Mouse (Mus musculus) liver, adult 2 months (tissue): Measurements from ENCODE around the gene Pcp2. TPM values are rescaled to one million over a fixed set of nuclear protein-coding genes. Genes with fewer than 3 reads are reported as not detected.

Experiments
- DNase-seq: peaks from one replicate; pipeline ENCODE4 v3.0.0-alpha.2; 2011; ENCODE audit warnings: low read depth, low spot score; ENCODE audit errors: extremely low read depth
- H3K27ac ChIP-seq: fragments of 200-500 bp; replicated peaks from 2 replicates; pipeline ENCODE4 v1.5.1; 2012; ENCODE audit warnings: low read depth, mild to moderate bottlenecking, control low read depth, inconsistent platforms, low read length; ENCODE audit not compliant: insufficient read depth
- H3K27me3 ChIP-seq: fragments of 200-500 bp; 2 replicates; pipeline ENCODE4 v1.6.1; 2012; ENCODE audit warnings: mild to moderate bottlenecking, moderate library complexity, low read length, inconsistent platforms; ENCODE audit not compliant: control insufficient read depth, insufficient read depth
- H3K36me3 ChIP-seq: fragments of 200-500 bp; 2 replicates; pipeline ENCODE4 v1.6.1; 2012; ENCODE audit warnings: low read length, inconsistent platforms; ENCODE audit not compliant: control insufficient read depth, insufficient read depth
- H3K4me1 ChIP-seq: fragments of 200-500 bp; 2 replicates; pipeline ENCODE4 v1.6.1; 2011; ENCODE audit warnings: low read length; ENCODE audit not compliant: control insufficient read depth, insufficient read depth
- H3K4me3 ChIP-seq: fragments of 200-500 bp; 2 replicates; pipeline ENCODE4 v1.5.1; 2011; ENCODE audit warnings: low read depth, mild to moderate bottlenecking, control low read depth, low read length, moderate library complexity; ENCODE audit not compliant: insufficient read depth
- H3K79me2 ChIP-seq: fragments of 200-500 bp; 2 replicates; pipeline ENCODE4 v1.6.1; 2012; ENCODE audit warnings: inconsistent platforms, mild to moderate bottlenecking, low read length, moderate library complexity; ENCODE audit not compliant: control insufficient read depth, insufficient read depth
- H3K9ac ChIP-seq: fragments of 200-500 bp; 2 replicates; pipeline ENCODE4 v1.6.1; 2012; ENCODE audit warnings: low read depth, mild to moderate bottlenecking, control low read depth, inconsistent platforms, low read length
- CTCF ChIP-seq: fragments of 200-500 bp; IDR thresholded peaks from 2 replicates; pipeline ENCODE4 v1.5.1; 2011; ENCODE audit warnings: low read depth, low read length, control low read depth
- POLR2A ChIP-seq: fragments of 200-500 bp; IDR thresholded peaks from 2 replicates; pipeline ENCODE4 v1.6.1; 2011; ENCODE audit warnings: low read length, control low read depth; ENCODE audit not compliant: insufficient read depth; ENCODE audit errors: extremely low read depth
- WGBS: fragments of 180-500 bp; shearing (Covaris S2); methylation state at CpG from one replicate; pipeline ENCODE4 v1.1.7; 2018; 5-methylcytosine and 5-hydroxymethylcytosine counted together
- polyA plus RNA-seq: library from polyadenylated mRNA; depleted of rRNA; stranded (reverse); fragments of >200 nt; gene quantifications from 2 replicates; pipeline ENCODE4 v1.2.3, GENCODE M21; 2012; rRNA removed
- total RNA-seq: library from RNA; depleted of rRNA; stranded (reverse); fragments of >200 nt; gene quantifications from 2 replicates; pipeline ENCODE4 v1.2.3, GENCODE M21; 2014; rRNA removed

Gene Pcp2
- total and polyA plus RNA-seq, 2 experiments = not detected

DNA sequence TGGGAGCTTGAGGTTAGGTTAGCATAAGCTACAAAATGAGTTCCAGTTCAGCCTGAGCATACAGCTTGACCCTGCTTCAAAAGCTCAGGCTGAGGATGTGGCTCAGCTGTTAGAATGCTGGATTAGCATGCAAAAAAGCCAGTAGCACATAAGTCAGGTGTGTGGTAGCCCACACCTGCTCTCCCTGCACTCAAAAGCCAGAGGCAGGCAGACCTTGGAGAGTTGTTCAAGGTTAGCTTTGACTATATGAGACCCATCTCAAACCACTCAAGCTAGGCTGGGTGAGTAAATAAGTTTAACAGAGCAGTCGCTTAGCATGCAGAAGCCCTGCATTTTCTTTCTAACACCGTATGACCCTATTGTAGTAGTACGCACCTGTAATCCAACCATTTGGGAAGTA is 50.8 kb downstream of the Pcp2 start:
- no peak for TF ChIP-seq POLR2A
- TF ChIP-seq CTCF = no peak
- 96% methylated on average over 3 of the region's 3 CpGs for WGBS
- no peaks in the 10 kb centered on the region for H3K79me2 ChIP-seq
- no peak overlapping the region for H3K4me3 ChIP-seq
- no peak overlapping the region for H3K9ac ChIP-seq
- H3K27me3 ChIP-seq = no peaks in the 10 kb centered on the region
- no peak for DNase-seq
- no peaks in the 10 kb centered on the region for H3K4me1 ChIP-seq
- H3K36me3 ChIP-seq = no peaks in the 10 kb centered on the region
- H3K27ac ChIP-seq = no peak overlapping the region

Other genes starting within 250 kb of the Pcp2 start
- gene Arhgef18, start 232.5 kb downstream of the Pcp2 start, total RNA-seq = 9.7 and 10.7 TPM in 2 replicates
- gene Arhgef18, start 232.5 kb downstream of the Pcp2 start, polyA plus RNA-seq = 15.6 and 15.8 TPM in 2 replicates
- 23.0 and 27.8 TPM in 2 replicates for gene Pex11g, start 157.9 kb downstream of the Pcp2 start, total RNA-seq
- gene Pex11g, start 157.9 kb downstream of the Pcp2 start, polyA plus RNA-seq = 51.2 and 52.4 TPM in 2 replicates
- 0.07 TPM in 1 of 2 replicates, not detected in the other for gene Tex45, start 154.7 kb downstream of the Pcp2 start, total RNA-seq
- 0.28 TPM in 1 of 2 replicates, not detected in the other for gene Tex45, start 154.7 kb downstream of the Pcp2 start, polyA plus RNA-seq
- gene Zfp358, start 132.4 kb downstream of the Pcp2 start, total RNA-seq = 2.7 and 4.4 TPM in 2 replicates
- 20.8 and 25.9 TPM in 2 replicates for gene Zfp358, start 132.4 kb downstream of the Pcp2 start, polyA plus RNA-seq
- gene Mcoln1, start 125.1 kb downstream of the Pcp2 start, total RNA-seq = 38.1 and 44.2 TPM in 2 replicates
- gene Mcoln1, start 125.1 kb downstream of the Pcp2 start, polyA plus RNA-seq = 210 and 227 TPM in 2 replicates
- gene Pnpla6, start 110.2 kb downstream of the Pcp2 start, total RNA-seq = 14.4 and 15.9 TPM in 2 replicates
- 25.8 and 36.5 TPM in 2 replicates for gene Pnpla6, start 110.2 kb downstream of the Pcp2 start, polyA plus RNA-seq
- gene C330021F23Rik, start 57.6 kb downstream of the Pcp2 start, total RNA-seq = 5.9 and 7.4 TPM in 2 replicates
- 9.0 and 10.0 TPM in 2 replicates for gene C330021F23Rik, start 57.6 kb downstream of the Pcp2 start, polyA plus RNA-seq
- 4.1 and 6.5 TPM in 2 replicates for gene Camsap3, start 38.3 kb downstream of the Pcp2 start, total RNA-seq
- 12.8 and 19.6 TPM in 2 replicates for gene Camsap3, start 38.3 kb downstream of the Pcp2 start, polyA plus RNA-seq
- gene Xab2, start 4.2 kb downstream of the Pcp2 start, total RNA-seq = 14.9 and 15.2 TPM in 2 replicates
- gene Xab2, start 4.2 kb downstream of the Pcp2 start, polyA plus RNA-seq = 21.1 and 26.8 TPM in 2 replicates
- gene Pet100, start 4.0 kb downstream of the Pcp2 start, total RNA-seq = 26.1 and 28.1 TPM in 2 replicates
- 12.2 and 12.8 TPM in 2 replicates for gene Pet100, start 4.0 kb downstream of the Pcp2 start, polyA plus RNA-seq
- gene Stxbp2, start 5.4 kb upstream of the Pcp2 start, total RNA-seq = 33.6 and 37.5 TPM in 2 replicates
- gene Stxbp2, start 5.4 kb upstream of the Pcp2 start, polyA plus RNA-seq = 54.0 and 78.2 TPM in 2 replicates
- gene Retn, start 30.2 kb upstream of the Pcp2 start, total RNA-seq = 0.09 and 0.54 TPM in 2 replicates
- not detected in 2 replicates for gene Retn, start 30.2 kb upstream of the Pcp2 start, polyA plus RNA-seq
- gene Mcemp1, start 40.2 kb upstream of the Pcp2 start, total RNA-seq = 0.28 TPM in 1 of 2 replicates, not detected in the other
- gene Mcemp1, start 40.2 kb upstream of the Pcp2 start, polyA plus RNA-seq = 0.11 TPM in 1 of 2 replicates, not detected in the other
- gene Fcor, start 46.8 kb upstream of the Pcp2 start, total RNA-seq = 1.9 and 2.6 TPM in 2 replicates
- 1.1 and 5.7 TPM in 2 replicates for gene Fcor, start 46.8 kb upstream of the Pcp2 start, polyA plus RNA-seq
- gene Trappc5, start 50.8 kb upstream of the Pcp2 start, total RNA-seq = 15.3 and 18.3 TPM in 2 replicates
- gene Trappc5, start 50.8 kb upstream of the Pcp2 start, polyA plus RNA-seq = 22.5 and 25.0 TPM in 2 replicates
- 0.09 and 0.27 TPM in 2 replicates for gene Fcer2a, start 68.6 kb upstream of the Pcp2 start, total RNA-seq
- 0.49 and 0.51 TPM in 2 replicates for gene Fcer2a, start 68.6 kb upstream of the Pcp2 start, polyA plus RNA-seq
- 100 and 133 TPM in 2 replicates for gene Clec4g, start 95.1 kb upstream of the Pcp2 start, total RNA-seq
- 48.9 and 57.7 TPM in 2 replicates for gene Clec4g, start 95.1 kb upstream of the Pcp2 start, polyA plus RNA-seq
- gene Cd209a, start 123.4 kb upstream of the Pcp2 start, total RNA-seq = 0.09 and 0.40 TPM in 2 replicates
- gene Cd209a, start 123.4 kb upstream of the Pcp2 start, polyA plus RNA-seq = 0.28 and 0.41 TPM in 2 replicates
- gene Cd209e, start 228.8 kb upstream of the Pcp2 start, total RNA-seq = not detected in 2 replicates
- gene Cd209e, start 228.8 kb upstream of the Pcp2 start, polyA plus RNA-seq = not detected in 2 replicates